Mouse (Mus musculus) midbrain, embryonic 10.5 days (tissue): ENCODE results near the gene Ptov1. TPM values are rescaled to one million over a fixed set of nuclear protein-coding genes. Genes with fewer than 3 reads are reported as not detected.
A peak's percentile ranks its signal among the peaks of the same experiment; 100 is the strongest.

Experiments used
- DNase-seq: peaks from one replicate; pipeline ENCODE4 v3.0.0-alpha.2; 2017; ENCODE audit warnings: low spot score
- H3K27ac ChIP-seq: fragments of 300-500 bp; sonication (generic); replicated peaks from 2 replicates; pipeline ENCODE4 v1.5.1; 2016; ENCODE audit warnings: mild to moderate bottlenecking
- H3K27me3 ChIP-seq: fragments of 300-500 bp; sonication (generic); 2 replicates; pipeline ENCODE4 v1.6.1; 2016; ENCODE audit warnings: low read depth, mild to moderate bottlenecking; ENCODE audit not compliant: poor library complexity, severe bottlenecking
- H3K36me3 ChIP-seq: fragments of 300-500 bp; sonication (generic); 2 replicates; pipeline ENCODE4 v1.6.1; 2016; ENCODE audit warnings: mild to moderate bottlenecking, moderate library complexity
- H3K4me1 ChIP-seq: fragments of 300-500 bp; sonication (generic); 2 replicates; pipeline ENCODE4 v1.6.1; 2016
- H3K4me3 ChIP-seq: fragments of 300-500 bp; sonication (generic); 2 replicates; pipeline ENCODE4 v1.5.1; 2016; ENCODE audit warnings: mild to moderate bottlenecking, moderate library complexity
- H3K9me3 ChIP-seq: fragments of 300-500 bp; sonication (generic); replicated peaks from 2 replicates; pipeline ENCODE4 v1.6.1; 2016; ENCODE audit warnings: mild to moderate bottlenecking
- WGBS: fragments of 180-500 bp; shearing (Covaris S2); methylation state at CpG from one replicate; pipeline ENCODE4 v1.1.7; 2016; 5-methylcytosine and 5-hydroxymethylcytosine counted together
- polyA plus RNA-seq: library from polyadenylated mRNA; unstranded; fragments of >200 nt; fragmentation: Nextera tagmentation; extraction: Ambion mirVana; gene quantifications from 2 replicates; pipeline ENCODE4 v1.2.1, GENCODE M21; 2016

The Ptov1 gene
- polyA plus RNA-seq, 1 experiment from 2014 or later, result 478 TPM

DNA sequence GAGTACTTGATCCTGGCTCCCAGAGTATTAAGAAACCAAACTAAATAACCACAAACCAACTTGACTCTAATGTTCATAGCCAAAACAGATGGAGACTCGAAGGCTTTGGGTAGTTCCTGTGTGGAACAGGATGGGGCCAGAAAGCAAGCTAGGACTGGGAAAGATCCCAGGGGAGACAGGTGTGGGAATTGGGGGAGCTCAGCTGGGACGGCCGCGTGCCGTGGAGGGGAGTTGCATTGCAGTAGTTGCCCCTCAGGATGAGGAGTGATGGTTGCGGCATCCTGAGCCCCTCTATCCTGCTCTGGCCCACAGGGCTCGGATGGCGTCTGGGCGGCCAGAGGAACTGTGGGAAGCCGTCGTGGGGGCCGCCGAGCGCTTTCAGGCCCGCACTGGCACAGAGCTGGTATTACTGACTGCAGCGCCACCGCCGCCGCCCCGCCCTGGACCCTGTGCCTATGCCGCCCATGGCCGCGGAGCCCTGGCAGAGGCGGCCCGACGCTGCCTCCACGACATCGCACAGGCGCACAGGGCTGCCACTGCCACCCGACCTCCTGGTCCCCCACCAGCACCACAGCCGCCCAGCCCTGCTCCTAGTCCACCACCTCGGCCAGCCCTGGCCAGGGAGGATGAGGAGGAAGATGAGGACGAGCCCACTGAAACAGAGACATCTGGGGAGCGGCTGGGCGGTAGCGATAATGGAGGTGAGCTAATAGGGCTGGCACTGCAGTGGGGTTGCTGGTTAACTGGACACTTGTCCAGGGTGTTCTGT lies 17.1 kb downstream of the Ptov1 start:
- peak overlapping the region; percentile 28; the same call in 1 of the 2 replicates for H3K4me3 ChIP-seq
- H3K27me3 ChIP-seq, result no peaks in the 10 kb centered on the region
- no peaks in the 10 kb centered on the region for H3K9me3 ChIP-seq
- peaks cover 75% of the 10 kb centered on the region for H3K4me1 ChIP-seq
- H3K27ac ChIP-seq, result no peak overlapping the region
- no peak for DNase-seq
- peaks cover 20% of the 10 kb centered on the region for H3K36me3 ChIP-seq
- WGBS, result 93% methylated on average over 36 of the region's 36 CpGs

DNA sequence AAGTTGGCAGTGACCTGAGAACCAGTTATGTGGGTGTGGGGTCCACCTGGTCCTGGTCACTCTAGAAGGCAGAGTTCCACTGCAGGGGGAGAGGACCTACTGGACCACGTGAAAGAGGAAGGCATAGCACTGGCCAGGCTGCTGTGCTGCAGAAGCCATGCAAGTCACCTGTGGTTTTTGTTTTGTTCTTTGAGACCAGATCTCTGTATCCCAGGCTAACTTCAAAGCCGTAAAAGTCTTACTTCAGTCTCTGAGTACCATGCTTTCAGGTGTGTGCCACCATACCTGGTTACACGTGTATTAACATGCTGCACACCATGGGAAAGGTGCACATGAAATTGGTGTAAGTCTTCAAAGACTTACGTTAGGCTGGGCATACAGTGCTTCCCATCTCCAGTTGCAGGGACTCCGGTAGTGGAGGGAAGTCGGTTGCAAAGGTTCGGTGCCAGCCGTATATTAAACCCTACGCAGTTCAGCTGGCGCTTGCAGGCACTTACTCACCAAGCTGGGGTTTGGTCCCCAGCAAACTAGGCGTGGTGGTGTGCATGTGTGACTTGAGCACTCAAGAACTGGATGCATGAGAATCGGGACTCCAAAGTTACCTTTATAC lies 17.9 kb downstream of the Ptov1 start:
- no peaks in the 10 kb centered on the region for H3K9me3 ChIP-seq
- H3K27ac ChIP-seq, result no peak overlapping the region
- 92% methylated on average over 12 of the region's 12 CpGs for WGBS
- H3K27me3 ChIP-seq, result no peaks in the 10 kb centered on the region
- peak overlapping the region; percentile 85; the same call in 1 of the 2 replicates for H3K4me3 ChIP-seq
- no peak for DNase-seq
- peaks cover 23% of the 10 kb centered on the region for H3K36me3 ChIP-seq
- H3K4me1 ChIP-seq, result peaks cover 71% of the 10 kb centered on the region

DNA sequence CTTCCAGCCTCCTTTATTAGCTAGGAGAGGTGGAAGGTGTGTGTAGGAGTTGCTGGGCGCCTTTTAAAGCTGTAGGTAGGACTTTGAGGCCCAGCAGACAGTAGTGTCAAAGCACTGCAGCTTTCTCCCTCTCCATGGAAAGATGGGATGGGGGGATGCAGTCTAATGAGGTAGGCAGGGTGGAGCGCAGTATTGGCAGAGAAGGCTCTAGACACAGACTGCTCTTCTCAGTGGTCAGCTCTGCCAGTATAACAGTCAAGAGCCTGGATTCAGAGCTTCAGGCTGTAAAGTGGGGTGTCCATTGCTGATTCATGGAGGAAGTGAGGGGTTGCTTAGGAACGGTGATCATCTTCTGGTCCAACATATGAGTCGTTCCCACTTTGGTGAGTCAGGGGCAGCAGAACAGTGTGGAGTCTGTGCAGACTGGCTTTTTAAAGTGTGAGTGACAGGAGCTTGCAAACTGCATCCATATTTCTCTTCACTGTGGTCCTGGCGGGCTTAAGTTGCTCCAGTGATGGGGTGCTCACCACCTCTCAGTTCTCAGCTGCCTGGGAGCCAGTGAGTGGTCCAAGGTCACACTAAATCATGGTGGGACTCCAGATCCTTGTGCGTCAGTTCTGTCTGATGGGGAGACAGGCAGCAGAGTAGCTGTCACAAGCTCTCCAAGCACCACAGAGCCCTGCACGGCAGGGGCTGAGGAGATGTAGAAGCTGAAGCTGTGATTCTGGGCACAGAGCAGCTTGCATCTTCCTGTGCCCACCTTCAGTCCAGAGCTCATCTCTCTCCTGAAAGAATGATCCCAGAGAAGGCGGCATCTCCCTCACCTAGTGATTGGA lies 18.6 kb downstream of the Ptov1 start:
- Histone ChIP-seq H3K4me1 (peaks cover 65% of the 10 kb centered on the region), H3K4me3 (peak overlapping the region; percentile 85), H3K27ac (peak overlapping the region; percentile 97), H3K27me3 (no peaks in the 10 kb centered on the region), H3K36me3 (peaks cover 31% of the 10 kb centered on the region), H3K9me3 (no peaks in the 10 kb centered on the region)
- no peak for DNase-seq
- WGBS, result 84% methylated on average over 8 of the region's 8 CpGs

DNA sequence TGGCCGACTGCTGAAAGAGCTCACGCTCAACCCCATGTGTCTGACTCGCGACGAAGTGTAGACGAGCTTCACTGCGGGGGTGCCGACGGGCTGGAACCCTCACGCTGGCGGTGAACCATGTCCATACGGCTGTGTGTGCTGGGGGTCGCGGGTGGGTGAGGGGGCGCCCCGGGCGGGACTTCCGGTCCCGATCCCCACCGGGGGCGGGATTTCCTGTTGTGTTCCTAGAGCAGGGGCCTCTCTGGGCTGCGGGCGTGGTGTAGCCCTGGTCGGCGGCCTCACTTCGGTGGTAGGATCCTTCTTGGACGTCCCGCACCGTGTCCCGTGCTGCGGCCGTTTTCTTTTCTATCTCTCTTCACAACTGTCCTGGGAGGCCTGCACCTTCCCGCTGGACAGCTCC lies 19.4 kb downstream of the Ptov1 start:
- Histone ChIP-seq H3K4me1 (peaks cover 56% of the 10 kb centered on the region), H3K36me3 (peaks cover 39% of the 10 kb centered on the region), H3K4me3 (peak overlapping the region; percentile 85), H3K9me3 (no peaks in the 10 kb centered on the region), H3K27me3 (no peaks in the 10 kb centered on the region), H3K27ac (peak overlapping the region; percentile 97)
- WGBS, result 1% methylated on average over 33 of the region's 33 CpGs
- DNase-seq, result peak; percentile 86

DNA sequence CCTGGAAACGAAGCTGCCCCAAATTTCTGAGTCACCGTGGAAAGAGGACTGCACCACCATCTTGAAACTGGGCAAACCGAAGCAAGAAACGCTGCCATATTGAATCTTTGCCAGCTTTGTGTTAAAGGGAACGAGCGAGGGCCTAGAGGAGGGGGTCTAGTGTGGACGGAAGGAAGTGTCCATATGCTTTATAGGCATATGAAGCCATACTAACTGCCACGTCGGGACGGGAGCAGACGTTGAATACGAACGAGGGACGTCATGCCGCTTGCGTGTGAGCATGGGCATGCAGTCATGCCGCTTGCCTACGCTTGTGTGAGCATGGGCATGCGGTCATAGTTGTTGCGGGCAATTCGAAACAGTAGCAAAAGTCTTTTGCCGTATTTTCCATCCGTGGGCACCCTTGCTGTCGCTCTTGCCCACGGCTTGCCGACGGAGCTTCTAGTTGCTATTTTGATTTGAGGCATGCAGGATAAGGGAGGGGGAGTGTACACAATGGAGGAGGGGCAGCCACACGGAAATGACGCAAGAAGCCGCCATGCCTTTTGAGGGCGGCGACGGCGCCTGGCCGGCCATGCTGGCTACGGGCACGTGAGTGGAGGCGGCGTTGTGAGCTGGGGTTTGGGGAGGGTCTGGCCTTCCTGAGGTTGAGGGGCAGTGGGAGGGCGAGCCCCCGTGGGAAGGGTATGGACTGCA lies 20.0 kb downstream of the Ptov1 start:
- peaks cover 45% of the 10 kb centered on the region for H3K36me3 ChIP-seq
- peak; percentile 92 for DNase-seq
- no peaks in the 10 kb centered on the region for H3K27me3 ChIP-seq
- peak overlapping the region; percentile 85 for H3K4me3 ChIP-seq
- peaks cover 50% of the 10 kb centered on the region for H3K4me1 ChIP-seq
- peak overlapping the region; percentile 97 for H3K27ac ChIP-seq
- H3K9me3 ChIP-seq, result no peaks in the 10 kb centered on the region
- WGBS, result under 1% methylated on average over 41 of the region's 41 CpGs

DNA sequence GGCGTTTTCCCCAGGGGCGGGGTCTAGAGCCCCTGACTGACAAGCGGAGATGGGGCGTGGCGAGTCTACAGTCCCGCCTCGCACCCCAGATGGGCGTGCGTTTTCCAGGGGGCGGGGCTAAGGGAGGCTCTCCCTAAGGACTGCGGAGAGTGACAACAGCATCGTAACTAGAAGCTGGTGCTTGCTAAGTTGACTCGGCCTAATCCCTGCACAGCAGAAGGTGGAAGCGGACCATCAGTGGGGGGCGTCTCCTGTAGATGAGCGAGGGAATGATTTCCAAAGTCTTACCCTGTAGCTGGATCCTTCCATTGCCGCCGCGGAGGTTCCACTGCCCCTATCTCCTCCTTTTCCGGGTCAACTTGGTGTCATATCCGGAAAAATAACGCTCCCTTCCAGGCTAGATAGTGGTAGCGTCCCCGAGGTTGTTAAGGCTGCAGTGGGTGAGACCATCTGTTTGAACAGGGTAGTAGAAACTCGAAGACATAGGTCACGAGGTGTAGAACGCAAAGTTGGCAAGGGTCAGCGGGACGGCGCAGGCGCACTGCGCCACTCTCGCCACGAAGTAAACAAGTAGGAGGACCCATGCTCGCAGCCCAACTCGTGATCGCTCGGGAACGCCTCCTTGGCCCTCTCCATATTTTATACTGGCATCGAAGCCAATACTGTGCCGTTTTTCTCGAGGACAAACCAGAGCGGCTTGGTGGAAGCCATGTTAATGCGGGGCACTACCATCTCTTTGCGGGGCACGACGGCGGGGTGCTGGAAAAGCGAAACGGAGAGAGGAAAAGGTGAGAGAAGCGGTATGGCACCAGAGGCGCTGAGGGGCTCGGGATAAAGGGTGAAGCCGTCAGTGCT lies 20.8 kb downstream of the Ptov1 start, which contains the start of the genes Akt1s1 and Tbc1d17:
TSS of gene Akt1s1 (plus strand) at position 431 of the 855 bp plus-strand sequence.
TSS of gene Tbc1d17 (minus strand) at position 519 of the 855 bp plus-strand sequence.
- H3K9me3 ChIP-seq, result no peaks in the 10 kb centered on the region
- peaks cover 53% of the 10 kb centered on the region for H3K36me3 ChIP-seq
- H3K4me1 ChIP-seq, result peaks cover 43% of the 10 kb centered on the region
- peak; percentile 96 for DNase-seq
- H3K27ac ChIP-seq, result peak within 1 kb of the TSS; percentile 97
- H3K4me3 ChIP-seq, result peak within 1 kb of the TSS; percentile 85
- no peaks in the 10 kb centered on the region for H3K27me3 ChIP-seq
- WGBS, result under 1% methylated on average over 54 of the region's 54 CpGs

DNA sequence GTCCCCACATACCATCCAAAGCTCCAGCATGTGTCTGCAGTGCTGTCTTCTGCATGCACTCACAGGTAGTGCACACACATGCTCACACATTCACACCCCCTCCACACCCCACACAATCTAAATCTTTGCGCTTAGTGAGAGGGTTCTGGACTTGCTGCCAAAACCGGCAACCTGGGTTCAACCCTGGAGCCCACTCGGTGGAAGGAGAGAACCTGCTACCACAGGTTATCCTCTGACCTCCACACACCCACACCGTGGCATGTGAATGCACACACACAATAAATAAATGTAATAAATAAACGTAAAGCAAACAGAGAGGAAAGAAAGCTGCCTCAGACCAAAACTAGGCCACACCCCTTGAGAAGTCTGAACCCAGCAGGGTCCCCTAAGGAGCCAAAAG lies 21.8 kb downstream of the Ptov1 start:
- peaks cover 57% of the 10 kb centered on the region for H3K36me3 ChIP-seq
- no peaks in the 10 kb centered on the region for H3K27me3 ChIP-seq
- peaks cover 33% of the 10 kb centered on the region for H3K4me1 ChIP-seq
- peak overlapping the region; percentile 97; the same call in 1 of the 2 replicates for H3K27ac ChIP-seq
- 86% methylated on average over 5 of the region's 5 CpGs for WGBS
- H3K9me3 ChIP-seq, result no peaks in the 10 kb centered on the region
- H3K4me3 ChIP-seq, result peak overlapping the region; percentile 85
- no peak for DNase-seq

DNA sequence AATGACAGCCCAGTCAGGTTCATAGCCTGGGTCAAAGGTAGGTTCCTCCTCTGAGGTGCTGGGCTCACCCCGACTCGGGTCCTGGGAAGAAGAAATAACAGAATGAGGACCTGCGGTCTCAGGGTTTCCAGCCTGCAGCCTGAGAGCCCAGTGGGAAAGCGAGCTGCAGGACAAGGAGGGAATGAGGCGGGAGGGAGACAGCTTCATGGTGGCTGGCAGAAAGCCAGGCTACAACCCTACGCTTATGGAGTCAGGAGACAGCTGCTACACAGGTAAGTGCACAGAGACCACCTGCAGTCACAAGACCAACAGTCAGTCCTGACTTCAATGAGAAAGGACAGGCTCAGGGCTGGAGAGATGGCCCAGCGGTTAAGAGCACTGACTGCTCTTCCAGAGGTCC lies 22.8 kb downstream of the Ptov1 start:
- 91% methylated on average over 7 of the region's 7 CpGs for WGBS
- peak overlapping the region; percentile 14; the same call in 1 of the 2 replicates for H3K4me3 ChIP-seq

DNA sequence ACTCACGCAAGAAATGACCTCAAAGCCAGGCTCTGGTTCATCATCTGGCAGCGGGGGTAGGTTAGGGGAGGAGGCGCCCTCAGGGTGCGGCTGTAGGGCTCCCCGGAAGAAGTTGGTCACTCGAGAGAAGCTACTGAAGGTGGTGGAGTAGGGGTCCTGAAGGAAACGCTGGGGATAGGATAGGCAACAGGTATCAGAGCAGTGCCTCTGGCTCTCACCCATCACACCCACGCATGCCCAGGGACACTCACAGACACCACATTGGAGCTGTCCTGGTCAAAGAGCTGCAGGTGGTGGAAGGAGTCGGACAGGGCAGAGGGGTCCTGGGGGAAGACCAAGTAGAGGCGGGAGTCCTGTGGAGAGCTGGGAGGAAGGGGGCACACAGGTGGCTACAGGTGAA lies 24.6 kb downstream of the Ptov1 start:
- H3K27ac ChIP-seq, result no peak overlapping the region
- 95% methylated on average over 10 of the region's 10 CpGs for WGBS
- H3K9me3 ChIP-seq, result no peaks in the 10 kb centered on the region
- no peak for DNase-seq
- peaks cover 68% of the 10 kb centered on the region for H3K36me3 ChIP-seq
- peaks cover 19% of the 10 kb centered on the region for H3K4me1 ChIP-seq
- peaks cover 19% of the 10 kb centered on the region for H3K27me3 ChIP-seq
- no peak overlapping the region for H3K4me3 ChIP-seq

More for the DNA sequence above, 22.8 kb downstream of the Ptov1 start:
- no peaks in the 10 kb centered on the region for H3K9me3 ChIP-seq
- no peak overlapping the region for H3K27ac ChIP-seq
- H3K36me3 ChIP-seq, result peaks cover 61% of the 10 kb centered on the region
- H3K27me3 ChIP-seq, result peaks cover 1% of the 10 kb centered on the region
- DNase-seq, result no peak
- peaks cover 26% of the 10 kb centered on the region for H3K4me1 ChIP-seq

DNA sequence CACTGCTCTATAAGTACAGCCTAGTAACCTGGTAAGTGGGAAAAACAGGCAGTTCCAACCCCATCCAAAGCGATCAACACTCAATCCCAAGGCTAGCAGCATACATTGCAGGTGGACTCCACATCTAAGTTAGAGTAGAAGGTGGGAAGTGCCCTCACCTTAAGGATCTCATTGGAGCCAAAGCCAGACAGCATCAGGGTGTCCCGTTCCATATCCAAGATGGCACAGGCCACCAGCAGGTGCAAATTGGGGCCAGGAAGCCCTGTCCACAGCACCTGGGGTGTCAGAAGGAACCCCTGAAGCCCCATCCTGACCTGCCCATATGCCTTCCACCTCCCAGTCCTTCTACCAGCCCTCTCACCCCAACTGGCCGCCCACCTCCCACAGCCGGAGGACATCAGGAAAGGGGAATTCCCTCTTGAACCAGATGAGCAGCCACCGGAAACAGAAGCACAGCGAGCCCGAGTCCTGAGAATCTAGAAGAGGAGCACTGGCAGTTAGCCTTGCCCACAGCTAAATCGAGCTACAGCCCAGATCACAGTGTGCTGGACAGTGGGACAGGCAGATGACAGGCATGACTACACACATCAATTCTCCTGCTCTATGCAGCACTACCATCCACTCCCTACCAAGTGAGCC lies 27.6 kb downstream of the Ptov1 start:
- H3K27me3 ChIP-seq, result peaks cover 42% of the 10 kb centered on the region
- no peak overlapping the region for H3K27ac ChIP-seq
- peaks cover 20% of the 10 kb centered on the region for H3K4me1 ChIP-seq
- no peak overlapping the region for H3K4me3 ChIP-seq
- WGBS, result 94% methylated on average over 8 of the region's 8 CpGs
- H3K9me3 ChIP-seq, result no peaks in the 10 kb centered on the region
- peaks cover 71% of the 10 kb centered on the region for H3K36me3 ChIP-seq
- DNase-seq, result no peak

DNA sequence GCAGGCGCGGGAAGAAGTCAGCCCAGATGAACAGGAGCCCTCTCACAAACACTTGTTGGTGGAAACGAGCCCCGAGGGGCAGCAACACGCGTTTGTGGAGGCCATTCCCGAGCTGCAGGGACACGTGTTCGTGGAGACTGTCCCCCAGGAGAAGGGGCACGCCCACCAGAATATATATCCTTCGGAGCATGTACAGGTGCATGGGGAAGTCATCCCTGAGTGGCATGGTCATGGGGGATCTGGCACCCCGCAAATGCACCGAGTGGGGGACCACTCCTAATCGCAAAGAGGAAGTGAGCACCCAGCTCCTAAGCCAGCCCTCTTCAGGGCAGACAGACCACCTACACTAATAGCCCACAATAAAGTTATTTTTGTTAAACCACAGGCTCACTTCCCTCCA lies 29.2 kb downstream of the Ptov1 start:
- Histone ChIP-seq H3K36me3 (peaks cover 56% of the 10 kb centered on the region), H3K27ac (no peak overlapping the region), H3K9me3 (no peaks in the 10 kb centered on the region), H3K27me3 (peaks cover 42% of the 10 kb centered on the region), H3K4me3 (peak overlapping the region; percentile 46), H3K4me1 (peaks cover 25% of the 10 kb centered on the region)
- no peak for DNase-seq
- WGBS, result 64% methylated on average over 14 of the region's 14 CpGs
